In the genomic region with DNA sequence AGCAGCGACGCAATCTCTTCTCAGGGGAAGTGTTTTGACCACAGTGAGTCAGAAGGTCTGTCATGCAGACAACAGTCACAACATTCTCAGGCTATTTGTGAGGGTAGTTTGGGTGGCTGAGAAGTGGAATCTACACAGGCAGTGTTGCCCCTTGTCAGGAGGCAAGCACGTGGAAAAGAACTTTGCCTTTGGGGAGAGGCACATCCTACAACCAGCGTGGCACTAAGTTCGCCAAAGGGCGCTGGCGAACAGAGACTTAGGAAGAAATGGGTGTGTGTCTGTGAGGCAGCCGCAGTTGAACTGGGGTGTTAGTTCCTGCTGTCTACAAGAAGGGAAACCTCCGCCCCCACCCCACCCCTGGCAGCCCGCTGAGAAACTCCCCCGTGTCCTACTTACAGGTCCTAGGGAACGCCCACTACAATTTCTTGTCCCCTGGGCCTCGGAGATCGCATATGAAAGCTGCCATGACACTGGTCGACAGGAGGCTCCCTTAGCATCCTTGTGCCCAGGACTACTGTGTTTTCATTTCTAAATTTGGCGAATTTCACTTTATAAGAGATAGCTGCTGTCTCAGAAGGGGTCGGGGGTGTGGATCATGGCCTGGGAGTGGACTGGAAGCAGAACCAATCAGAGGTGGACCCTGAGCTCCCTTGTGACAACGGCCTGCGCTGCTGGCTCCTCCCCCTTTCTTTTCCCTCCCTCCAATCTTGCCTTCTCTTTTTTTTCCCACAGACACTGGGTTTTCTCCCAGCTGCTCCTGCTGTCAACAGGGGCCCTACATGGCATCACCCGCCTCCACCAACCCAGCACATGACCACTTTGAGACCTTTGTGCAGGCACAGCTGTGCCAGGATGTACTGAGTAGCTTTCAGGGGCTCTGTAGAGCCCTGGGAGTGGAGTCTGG, we compare ENCODE assay signal across 1 mouse cellular context.
A peak's percentile ranks its signal among the peaks of the same experiment; 100 is the strongest.
TF ChIP-seq lines count a peak whose summit lies in the region.

No protein-coding gene starts in this region.

TF ChIP-seq in MEL, 35 proteins besides CTCF, POLR2A, EP300 and RAD21 (continued from another document):
- 0 out of 2 replicates have a peak, but pooled peaks have one; percentile 19 for TF ChIP-seq RCOR1 (IDR thresholded peaks at IDR 0.05; ENCODE audit: low read depth, low read length)
- no peak for TF ChIP-seq USF2 (IDR thresholded peaks at IDR 0.05; ENCODE audit: borderline replicate concordance in 1 of 2, insufficient read depth in 1 of 2, low read depth in 1 of 2, low read length in 2 of 2)
- peak; percentile 69; the same call in 1 of the 2 replicates for TF ChIP-seq SIN3A (IDR thresholded peaks at IDR 0.05; ENCODE audit: low read length)
- no peak for TF ChIP-seq TBP (IDR thresholded peaks at IDR 0.05; ENCODE audit: low read depth, low read length)
- no peak for TF ChIP-seq ZNF384 (IDR thresholded peaks at IDR 0.05; ENCODE audit: low read depth, low read length)
- TF ChIP-seq POLR2AphosphoS5 (IDR thresholded peaks at IDR 0.05; ENCODE audit: borderline replicate concordance, low read depth, low read length) = no peak
- TF ChIP-seq HCFC1 (IDR thresholded peaks at IDR 0.05; ENCODE audit: low read depth, low read length) = no peak
- TF ChIP-seq KAT2A (conservative IDR thresholded peaks at IDR 0.05; ENCODE audit: low read depth, low read length) = no peak
- no peak for TF ChIP-seq NRF1 (IDR thresholded peaks at IDR 0.05; ENCODE audit: insufficient read depth, low read depth, low read length, poor library complexity, severe bottlenecking)
- TF ChIP-seq ZKSCAN1 (IDR thresholded peaks at IDR 0.05; ENCODE audit: low read depth, low read length) = no peak
- no peak for TF ChIP-seq CHD1 (IDR thresholded peaks at IDR 0.05; ENCODE audit: low read depth, low read length)
- TF ChIP-seq ELF1 (IDR thresholded peaks at IDR 0.05; ENCODE audit: low read depth, low read length) = no peak
- TF ChIP-seq JUND (IDR thresholded peaks at IDR 0.05; ENCODE audit: low read depth, low read length) = no peak
- no peak for TF ChIP-seq E2F4 (IDR thresholded peaks at IDR 0.05; ENCODE audit: borderline replicate concordance, low read depth, low read length)
- TF ChIP-seq MAZ (IDR thresholded peaks at IDR 0.05; ENCODE audit: low read depth, low read length) = no peak; the same call in 1 of the 2 replicates
- TF ChIP-seq ZC3H11A (IDR thresholded peaks at IDR 0.05; ENCODE audit: low read depth, low read length) = no peak
- TF ChIP-seq TCF12 (IDR thresholded peaks at IDR 0.05; ENCODE audit: low read depth, low read length) = no peak
